Mouse (Mus musculus): ENCODE results near the gene Cyyr1. TPM values are rescaled to one million over a fixed set of nuclear protein-coding genes. Genes with fewer than 3 reads are reported as not detected.

The Cyyr1 gene
- polyA plus RNA-seq, 1 experiment from 2014 or later, result 2.7 TPM

DNA sequence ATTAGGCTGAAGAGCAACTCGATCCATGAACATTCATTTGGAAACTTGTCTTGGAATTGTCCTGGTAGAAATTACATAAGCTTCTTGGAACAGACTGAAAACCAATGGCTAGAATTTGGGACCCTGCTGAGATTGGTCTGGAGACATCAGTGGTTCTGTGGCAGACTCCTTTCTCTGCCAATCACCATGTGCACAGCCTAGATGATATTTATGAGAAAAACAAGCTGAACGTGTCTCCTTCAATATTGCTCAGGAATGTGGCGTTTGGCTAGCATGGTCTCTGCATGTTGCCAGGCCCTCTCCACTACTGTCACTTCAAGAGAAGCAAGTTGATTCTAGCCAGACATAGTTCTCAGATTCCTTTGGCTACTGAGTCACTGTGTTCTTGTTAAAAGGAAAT, 107.4 kb downstream of the Cyyr1 start:
- Histone ChIP-seq H3K9ac (no peak overlapping the region), H3K27me3 (no peaks in the 10 kb centered on the region), H3K4me3 (replicated peaks) (no peak overlapping the region), H3K36me3 (replicated peaks) (no peaks in the 10 kb centered on the region), H3K27ac (no peak overlapping the region), H3K4me2 (no peak overlapping the region), H3K4me1 (no peaks in the 10 kb centered on the region), H3K9me3 (no peaks in the 10 kb centered on the region)
- 83% methylated on average over 3 of the region's 3 CpGs for WGBS
- ATAC-seq (ENCODE audit: low FRiP score), result no peak

DNA sequence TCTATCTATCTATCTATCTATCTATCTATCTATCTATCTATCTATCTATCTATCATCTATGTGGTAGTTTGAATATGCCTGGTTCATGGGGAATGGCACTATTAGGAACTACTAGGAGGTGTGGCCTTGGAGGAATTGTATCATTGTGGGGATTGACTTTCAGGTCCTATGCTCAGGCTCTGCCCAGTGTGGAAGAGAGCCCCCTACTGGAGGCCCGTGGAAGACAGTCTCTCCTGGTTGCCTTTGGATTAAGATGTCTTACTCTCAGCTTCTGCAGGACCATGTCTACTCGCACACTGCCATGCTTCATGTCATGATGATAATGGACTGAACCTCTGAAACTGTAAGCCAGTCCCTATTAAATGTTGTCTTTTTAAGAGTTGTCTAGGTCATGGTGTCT, 117.8 kb downstream of the Cyyr1 start:
- Histone ChIP-seq H3K9me3 (no peaks in the 10 kb centered on the region), H3K9ac (no peak overlapping the region), H3K36me3 (replicated peaks) (no peaks in the 10 kb centered on the region), H3K27ac (no peak overlapping the region), H3K4me3 (replicated peaks) (no peak overlapping the region), H3K4me2 (no peak overlapping the region), H3K4me1 (no peaks in the 10 kb centered on the region), H3K27me3 (no peaks in the 10 kb centered on the region)
- WGBS, result 62% methylated on average over 2 of the region's 2 CpGs
- ATAC-seq (ENCODE audit: low FRiP score), result no peak

DNA sequence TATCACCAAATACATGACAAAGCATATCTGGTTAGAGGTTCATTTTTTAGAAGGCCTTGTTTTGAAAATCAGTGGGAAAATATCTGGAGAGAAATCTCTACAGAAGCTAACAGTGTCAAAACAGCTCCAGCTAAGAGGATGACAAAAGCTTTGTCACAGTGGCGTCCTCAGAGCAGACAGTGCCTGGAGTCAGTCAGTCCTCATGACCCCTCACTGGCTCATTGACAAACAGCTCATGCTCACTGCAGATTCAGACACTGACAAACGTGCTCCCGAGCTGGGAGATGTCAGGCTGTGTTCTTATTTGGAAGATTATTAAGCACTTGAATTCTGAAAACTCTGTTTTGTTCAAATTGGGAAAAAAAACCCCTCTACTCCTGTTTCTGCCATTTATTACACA, 124.0 kb downstream of the Cyyr1 start:
- Histone ChIP-seq H3K4me1 (no peaks in the 10 kb centered on the region), H3K4me2 (no peak overlapping the region), H3K9ac (no peak overlapping the region), H3K9me3 (no peaks in the 10 kb centered on the region), H3K27me3 (no peaks in the 10 kb centered on the region), H3K27ac (no peak overlapping the region), H3K4me3 (replicated peaks) (no peak overlapping the region), H3K36me3 (replicated peaks) (no peaks in the 10 kb centered on the region)
- peak; percentile 46; the same call in 1 of the 2 replicates for ATAC-seq (ENCODE audit: low FRiP score)
- 40% methylated on average over 3 of the region's 3 CpGs for WGBS

DNA sequence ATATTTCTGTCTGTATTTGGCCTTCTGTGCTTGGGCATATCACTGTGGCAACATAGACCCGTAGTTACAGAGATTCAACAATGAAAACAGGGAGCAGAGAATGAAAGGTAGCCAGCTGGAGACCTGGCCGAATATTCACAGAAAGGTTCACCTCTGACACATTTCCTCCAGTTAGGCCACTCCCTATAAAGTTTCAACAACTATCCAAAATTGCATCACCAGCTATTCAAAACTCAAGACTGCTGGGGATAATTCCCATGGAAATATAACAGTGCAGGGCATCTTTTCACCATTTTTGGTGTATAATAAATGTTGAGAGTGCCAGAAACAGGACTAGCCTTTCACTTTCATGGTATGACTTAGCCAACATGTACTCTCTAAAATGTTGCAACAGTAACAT, 130.3 kb downstream of the Cyyr1 start:
- Histone ChIP-seq H3K36me3 (replicated peaks) (no peaks in the 10 kb centered on the region), H3K27me3 (no peaks in the 10 kb centered on the region), H3K9me3 (no peaks in the 10 kb centered on the region), H3K4me2 (no peak overlapping the region), H3K4me3 (replicated peaks) (no peak overlapping the region), H3K27ac (no peak overlapping the region), H3K9ac (no peak overlapping the region), H3K4me1 (no peaks in the 10 kb centered on the region)
- WGBS, result 72% methylated on average over 2 of the region's 2 CpGs
- no peak for ATAC-seq (ENCODE audit: low FRiP score)

DNA sequence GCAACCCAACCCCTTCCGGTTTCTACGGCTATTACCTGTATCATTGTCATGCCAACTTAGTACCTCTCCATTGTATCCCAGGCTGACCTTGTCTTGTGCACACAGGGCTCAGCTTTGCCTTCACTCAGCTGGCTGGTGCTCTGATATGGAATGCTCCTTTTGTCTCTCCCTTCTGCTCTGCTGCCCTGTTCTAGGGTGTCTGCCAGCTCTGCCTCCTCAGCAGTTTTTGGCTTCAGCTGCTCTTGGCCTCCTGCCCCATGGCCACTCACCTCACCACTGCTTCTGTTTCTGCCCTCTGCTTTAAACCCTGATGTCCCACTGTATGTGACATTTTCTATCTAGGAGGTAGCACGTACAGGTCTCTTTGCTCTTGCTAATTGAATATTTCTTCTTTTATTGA, 137.8 kb downstream of the Cyyr1 start:
- H3K27me3 ChIP-seq, result no peaks in the 10 kb centered on the region
- H3K9ac ChIP-seq, result no peak overlapping the region
- H3K27ac ChIP-seq, result no peak overlapping the region
- H3K4me1 ChIP-seq, result no peaks in the 10 kb centered on the region
- no peak overlapping the region for H3K4me3 ChIP-seq (replicated peaks)
- no peak overlapping the region for H3K4me2 ChIP-seq
- 81% methylated on average over 3 of the region's 3 CpGs for WGBS
- ATAC-seq (ENCODE audit: low FRiP score), result no peak
- no peaks in the 10 kb centered on the region for H3K9me3 ChIP-seq
- no peaks in the 10 kb centered on the region for H3K36me3 ChIP-seq (replicated peaks)

DNA sequence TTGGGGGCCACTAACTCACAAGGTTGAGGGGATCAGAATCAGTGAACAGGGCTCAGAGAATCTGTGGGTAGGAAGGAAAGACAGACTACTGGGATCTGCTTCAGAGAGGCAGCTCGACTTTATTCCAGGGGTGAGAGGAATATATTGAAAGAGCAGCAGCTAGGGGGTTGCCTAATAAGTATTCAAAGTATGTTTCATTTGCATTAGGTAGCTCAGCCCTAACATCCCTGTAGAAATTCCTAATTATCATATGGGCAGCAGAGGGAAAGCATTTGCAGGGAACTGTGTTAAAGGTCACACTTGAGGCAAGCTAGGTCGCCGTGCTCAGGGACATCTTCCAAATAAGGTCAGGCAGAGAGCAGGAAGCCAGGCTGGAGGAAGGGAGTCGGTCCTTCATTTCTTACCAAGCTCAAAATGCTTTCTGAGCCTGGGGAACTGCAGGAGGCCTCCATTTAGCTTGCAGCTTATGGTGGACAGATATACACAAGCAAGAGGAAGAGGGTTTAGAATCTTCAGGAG, 159.7 kb downstream of the Cyyr1 start:
- Histone ChIP-seq H3K27me3 (no peaks in the 10 kb centered on the region), H3K9ac (no peak overlapping the region), H3K4me2 (no peak overlapping the region), H3K4me1 (peaks cover 6% of the 10 kb centered on the region), H3K27ac (no peak overlapping the region), H3K36me3 (replicated peaks) (no peaks in the 10 kb centered on the region), H3K9me3 (no peaks in the 10 kb centered on the region), H3K4me3 (replicated peaks) (no peak overlapping the region)
- ATAC-seq (ENCODE audit: low FRiP score), result no peak
- 50% methylated on average over 4 of the region's 4 CpGs for WGBS

DNA sequence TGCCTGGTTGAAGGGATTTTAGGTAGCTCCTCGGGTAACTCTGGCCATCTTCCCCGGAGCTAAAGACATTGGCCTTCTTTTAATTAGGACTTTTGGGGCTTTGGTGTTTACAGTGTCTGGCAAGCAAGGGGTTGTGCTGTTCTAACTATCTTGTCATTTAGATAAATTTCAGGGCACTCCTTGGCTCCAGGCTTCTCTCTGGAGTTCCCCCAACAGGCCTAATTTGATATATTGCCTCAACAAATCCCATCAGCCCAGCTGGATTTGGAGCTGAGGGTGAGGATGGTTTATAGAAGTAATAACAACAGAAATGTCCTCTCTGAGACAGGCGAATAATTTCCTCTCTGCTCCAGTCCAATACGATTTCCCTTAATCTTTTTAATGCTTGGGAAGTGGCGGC, 166.4 kb downstream of the Cyyr1 start:
- Histone ChIP-seq H3K9me3 (no peaks in the 10 kb centered on the region), H3K4me2 (no peak overlapping the region), H3K4me3 (replicated peaks) (no peak overlapping the region), H3K36me3 (replicated peaks) (no peaks in the 10 kb centered on the region), H3K27ac (no peak overlapping the region), H3K9ac (no peak overlapping the region), H3K27me3 (no peaks in the 10 kb centered on the region), H3K4me1 (peaks cover 3% of the 10 kb centered on the region; the same call in 1 of the 2 replicates)
- no peak for ATAC-seq (ENCODE audit: low FRiP score)
- 58% methylated on average over 5 of the region's 5 CpGs for WGBS

Other genes starting within 250 kb of the Cyyr1 start
- gene Adamts1, start 249.7 kb upstream of the Cyyr1 start, polyA plus RNA-seq (2016; fragmentation: Nextera tagmentation; extraction: Ambion mirVana), result 10.3 and 14.3 TPM in 2 replicates

Measured in forebrain, embryonic 12.5 days (tissue).